Mouse (Mus musculus): Measurements from ENCODE around the gene Fktn. TPM values are rescaled to one million over a fixed set of nuclear protein-coding genes. Genes with fewer than 3 reads are reported as not detected.
A peak's percentile ranks its signal among the peaks of the same experiment; 100 is the strongest.
"Not testable (repeated sequence)": the region's sequence is repeated elsewhere in the genome, so short reads cannot be mapped to it uniquely, and the experiment has no call there.

Gene Fktn
- 14.5 TPM in 2 replicates for polyA plus RNA-seq (2016; fragmentation: Nextera tagmentation; extraction: Ambion mirVana)

DNA sequence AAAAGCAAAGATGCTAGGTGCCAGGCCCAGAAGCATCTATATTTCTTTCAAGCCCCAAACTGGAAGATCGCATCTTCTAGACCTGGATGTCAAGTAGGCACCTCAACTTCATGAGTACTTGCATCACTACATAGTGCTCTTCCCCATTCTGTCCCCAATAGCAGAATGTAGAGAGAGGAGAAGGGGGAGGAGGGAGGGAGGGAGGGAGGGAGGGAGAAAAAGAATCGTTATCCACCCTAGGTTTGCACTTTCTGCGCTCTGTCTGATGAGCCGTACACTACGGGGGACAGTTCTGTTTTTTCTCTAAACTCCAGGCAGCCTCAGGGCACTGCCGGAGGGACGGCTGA, at the start of gene Fktn:
Fktn (plus strand) TSS at position 295 of the 347 bp plus-strand sequence.
- peak within 1 kb of the TSS; percentile 88 for H3K27ac ChIP-seq
- H3K9ac ChIP-seq (replicated peaks), result peak within 1 kb of the TSS; percentile 85
- peak; percentile 68 for ATAC-seq (ENCODE audit: insufficient number of reproducible peaks, insufficient read depth, low FRiP score, low TSS enrichment, low read depth)
- no peaks in the 10 kb centered on the region for H3K9me3 ChIP-seq
- H3K36me3 ChIP-seq, result peaks cover 4% of the 10 kb centered on the region; the same call in 1 of the 2 replicates
- H3K4me2 ChIP-seq, result peak within 1 kb of the TSS; percentile 78
- peaks cover 5% of the 10 kb centered on the region for H3K4me1 ChIP-seq (replicated peaks)
- WGBS, result 8% methylated on average over 7 of the region's 7 CpGs
- peak within 1 kb of the TSS; percentile 79 for H3K4me3 ChIP-seq (replicated peaks)
- no peaks in the 10 kb centered on the region for H3K27me3 ChIP-seq

DNA sequence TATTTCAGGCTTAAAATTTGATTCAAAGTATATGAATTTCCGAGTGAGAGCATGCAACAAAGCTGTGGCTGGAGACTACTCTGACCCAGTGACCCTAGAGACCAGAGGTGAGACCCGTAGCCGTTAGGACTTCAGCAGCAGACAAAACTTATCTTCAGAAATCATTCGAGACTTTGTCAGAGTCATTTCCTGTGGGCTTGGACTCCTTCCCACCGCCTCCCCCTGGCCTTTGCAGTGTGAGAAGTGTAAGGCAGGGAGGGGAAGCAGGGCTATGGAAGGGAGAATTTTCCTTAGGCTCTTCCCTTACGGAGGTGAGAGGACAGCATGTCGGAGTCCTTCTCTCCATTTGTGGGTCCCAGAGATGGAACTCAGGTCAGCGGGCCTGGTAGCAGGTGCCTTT, 31.7 kb upstream of the Fktn start:
- H3K9ac ChIP-seq (replicated peaks), result no peak overlapping the region
- WGBS, result 86% methylated on average over 8 of the region's 8 CpGs
- peaks cover 31% of the 10 kb centered on the region for H3K36me3 ChIP-seq
- no peak for ATAC-seq (ENCODE audit: insufficient number of reproducible peaks, insufficient read depth, low FRiP score, low TSS enrichment, low read depth)
- H3K27me3 ChIP-seq, result no peaks in the 10 kb centered on the region
- no peaks in the 10 kb centered on the region for H3K4me1 ChIP-seq (replicated peaks)
- no peak overlapping the region for H3K4me3 ChIP-seq (replicated peaks)
- H3K9me3 ChIP-seq, result no peaks in the 10 kb centered on the region
- H3K27ac ChIP-seq, result no peak overlapping the region
- H3K4me2 ChIP-seq, result no peak overlapping the region

DNA sequence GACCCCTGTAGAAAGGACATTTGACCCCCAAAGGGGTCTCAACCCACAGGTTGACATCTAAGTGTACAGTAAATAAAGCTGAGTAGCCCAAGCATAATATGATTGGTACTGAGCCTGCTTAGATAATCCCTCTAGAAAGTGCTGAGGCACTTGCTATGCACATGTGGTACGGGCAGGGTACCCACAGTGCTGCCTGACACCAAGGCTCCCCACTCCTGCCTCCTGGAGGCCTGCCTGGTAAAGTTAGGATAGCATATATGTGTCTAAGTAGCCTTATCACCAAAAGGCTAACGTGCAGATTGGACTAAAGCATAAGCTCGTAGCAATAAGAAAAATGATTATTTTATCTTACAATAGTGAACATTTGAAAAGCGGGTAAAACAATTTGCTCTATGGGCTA, 24.8 kb upstream of the Fktn start:
- Histone ChIP-seq H3K36me3 (peaks cover 12% of the 10 kb centered on the region; the same call in 1 of the 2 replicates), H3K4me2 (no peak overlapping the region), H3K27me3 (no peaks in the 10 kb centered on the region), H3K9me3 (no peaks in the 10 kb centered on the region), H3K4me3 (replicated peaks) (no peak overlapping the region), H3K27ac (no peak overlapping the region), H3K9ac (replicated peaks) (no peak overlapping the region), H3K4me1 (replicated peaks) (no peaks in the 10 kb centered on the region)
- WGBS, result 89% methylated on average over 4 of the region's 4 CpGs
- ATAC-seq (ENCODE audit: insufficient number of reproducible peaks, insufficient read depth, low FRiP score, low TSS enrichment, low read depth), result no peak

GRCm38 (mm10) chr4:53691418-53691817, 22.4 kb upstream of the Fktn start:
- no peak overlapping the region for H3K9ac ChIP-seq (replicated peaks)
- H3K9me3 ChIP-seq, result no peaks in the 10 kb centered on the region
- H3K36me3 ChIP-seq, result peaks cover 6% of the 10 kb centered on the region
- H3K27ac ChIP-seq, result no peak overlapping the region
- H3K4me2 ChIP-seq, result no peak overlapping the region
- no peak overlapping the region for H3K4me3 ChIP-seq (replicated peaks)
- no peaks in the 10 kb centered on the region for H3K4me1 ChIP-seq (replicated peaks)
- no peak for ATAC-seq (ENCODE audit: insufficient number of reproducible peaks, insufficient read depth, low FRiP score, low TSS enrichment, low read depth)
- WGBS, result 72% methylated on average over 1 of the region's 1 CpGs
- H3K27me3 ChIP-seq, result no peaks in the 10 kb centered on the region

GRCm38 (mm10) chr4:53709166-53709565, 4.6 kb upstream of the Fktn start:
- not testable (repeated sequence) for H3K9me3 ChIP-seq; ATAC-seq (ENCODE audit: insufficient number of reproducible peaks, insufficient read depth, low FRiP score, low TSS enrichment, low read depth); H3K27ac ChIP-seq; H3K4me1 ChIP-seq (replicated peaks); H3K4me3 ChIP-seq (replicated peaks); H3K27me3 ChIP-seq; H3K36me3 ChIP-seq; H3K9ac ChIP-seq (replicated peaks); H3K4me2 ChIP-seq

- 96% methylated on average over 2 of the region's 2 CpGs for WGBS
Measured at GRCm38 (mm10) chr4:53710021-53710420, 3.8 kb upstream of the Fktn start.

GRCm38 (mm10) chr4:53710555-53711328, 3.1 kb upstream of the Fktn start:
- Histone ChIP-seq H3K9me3 (no peaks in the 10 kb centered on the region), H3K4me3 (replicated peaks) (no peak overlapping the region), H3K27me3 (no peaks in the 10 kb centered on the region), H3K36me3 (no peaks in the 10 kb centered on the region; the same call in 1 of the 2 replicates), H3K4me1 (replicated peaks) (peaks cover 5% of the 10 kb centered on the region), H3K4me2 (no peak overlapping the region), H3K9ac (replicated peaks) (no peak overlapping the region), H3K27ac (no peak overlapping the region)
- WGBS, result 85% methylated on average over 6 of the region's 6 CpGs
- ATAC-seq (ENCODE audit: insufficient number of reproducible peaks, insufficient read depth, low FRiP score, low TSS enrichment, low read depth), result no peak

More at GRCm38 (mm10) chr4:53710021-53710420, 3.8 kb upstream of the Fktn start:
- Histone ChIP-seq H3K27me3 (no peaks in the 10 kb centered on the region), H3K9ac (replicated peaks) (no peak overlapping the region), H3K27ac (no peak overlapping the region), H3K4me3 (replicated peaks) (no peak overlapping the region), H3K4me1 (replicated peaks) (peaks cover under 1% of the 10 kb centered on the region; the same call in 1 of the 2 replicates), H3K4me2 (no peak overlapping the region), H3K36me3 (no peaks in the 10 kb centered on the region), H3K9me3 (no peaks in the 10 kb centered on the region)
- ATAC-seq (ENCODE audit: insufficient number of reproducible peaks, insufficient read depth, low FRiP score, low TSS enrichment, low read depth), result no peak

- Histone ChIP-seq H3K9ac (replicated peaks) (peak overlapping the region; percentile 85), H3K36me3 (peaks cover 4% of the 10 kb centered on the region; the same call in 1 of the 2 replicates), H3K4me3 (replicated peaks) (peak overlapping the region; percentile 79), H3K27ac (peak overlapping the region; percentile 88), H3K27me3 (no peaks in the 10 kb centered on the region), H3K4me1 (replicated peaks) (peaks cover 5% of the 10 kb centered on the region), H3K9me3 (no peaks in the 10 kb centered on the region), H3K4me2 (peak overlapping the region; percentile 78)
- peak; percentile 93 for ATAC-seq (ENCODE audit: insufficient number of reproducible peaks, insufficient read depth, low FRiP score, low TSS enrichment, low read depth)
- WGBS, result 5% methylated on average over 58 of the region's 58 CpGs
Measured at GRCm38 (mm10) chr4:53714051-53714814, 435 bp downstream of the Fktn start.

- H3K27ac ChIP-seq, result no peak overlapping the region
- H3K4me2 ChIP-seq, result no peak overlapping the region
- H3K9ac ChIP-seq (replicated peaks), result no peak overlapping the region
- H3K9me3 ChIP-seq, result no peaks in the 10 kb centered on the region
- peaks cover 10% of the 10 kb centered on the region for H3K36me3 ChIP-seq
- H3K4me3 ChIP-seq (replicated peaks), result no peak overlapping the region
- H3K27me3 ChIP-seq, result no peaks in the 10 kb centered on the region
- no peak for ATAC-seq (ENCODE audit: insufficient number of reproducible peaks, insufficient read depth, low FRiP score, low TSS enrichment, low read depth)
- H3K4me1 ChIP-seq (replicated peaks), result peaks cover 5% of the 10 kb centered on the region
Measured at GRCm38 (mm10) chr4:53715977-53716376, 2.2 kb downstream of the Fktn start.

GRCm38 (mm10) chr4:53717546-53717945, 3.7 kb downstream of the Fktn start:
- no peaks in the 10 kb centered on the region for H3K27me3 ChIP-seq
- no peaks in the 10 kb centered on the region for H3K9me3 ChIP-seq
- no peak for ATAC-seq (ENCODE audit: insufficient number of reproducible peaks, insufficient read depth, low FRiP score, low TSS enrichment, low read depth)
- no peak overlapping the region for H3K4me2 ChIP-seq
- peaks cover 5% of the 10 kb centered on the region for H3K4me1 ChIP-seq (replicated peaks)
- H3K36me3 ChIP-seq, result peaks cover 22% of the 10 kb centered on the region
- no peak overlapping the region for H3K27ac ChIP-seq
- no peak overlapping the region for H3K4me3 ChIP-seq (replicated peaks)
- no peak overlapping the region for H3K9ac ChIP-seq (replicated peaks)
- 81% methylated on average over 4 of the region's 4 CpGs for WGBS

- H3K4me1 ChIP-seq (replicated peaks), result peaks cover 5% of the 10 kb centered on the region
- H3K4me2 ChIP-seq, result no peak overlapping the region
- ATAC-seq (ENCODE audit: insufficient number of reproducible peaks, insufficient read depth, low FRiP score, low TSS enrichment, low read depth), result no peak
- H3K27ac ChIP-seq, result no peak overlapping the region
- H3K4me3 ChIP-seq (replicated peaks), result no peak overlapping the region
- WGBS, result 81% methylated on average over 5 of the region's 5 CpGs
- no peaks in the 10 kb centered on the region for H3K9me3 ChIP-seq
- no peak overlapping the region for H3K9ac ChIP-seq (replicated peaks)
- H3K27me3 ChIP-seq, result no peaks in the 10 kb centered on the region
- H3K36me3 ChIP-seq, result peaks cover 27% of the 10 kb centered on the region
Measured at GRCm38 (mm10) chr4:53718261-53718660, 4.5 kb downstream of the Fktn start.
